Mouse (Mus musculus) R1 (cell line): Measurements from ENCODE around the gene Tgfbr3.
A peak's percentile ranks its signal among the peaks of the same experiment; 100 is the strongest.

Source experiments
- DNase-seq: peaks from one replicate; pipeline ENCODE4 v3.0.0-alpha.2; 2018; ENCODE audit warnings: low read depth, low spot score

Tgfbr3 gene

DNA sequence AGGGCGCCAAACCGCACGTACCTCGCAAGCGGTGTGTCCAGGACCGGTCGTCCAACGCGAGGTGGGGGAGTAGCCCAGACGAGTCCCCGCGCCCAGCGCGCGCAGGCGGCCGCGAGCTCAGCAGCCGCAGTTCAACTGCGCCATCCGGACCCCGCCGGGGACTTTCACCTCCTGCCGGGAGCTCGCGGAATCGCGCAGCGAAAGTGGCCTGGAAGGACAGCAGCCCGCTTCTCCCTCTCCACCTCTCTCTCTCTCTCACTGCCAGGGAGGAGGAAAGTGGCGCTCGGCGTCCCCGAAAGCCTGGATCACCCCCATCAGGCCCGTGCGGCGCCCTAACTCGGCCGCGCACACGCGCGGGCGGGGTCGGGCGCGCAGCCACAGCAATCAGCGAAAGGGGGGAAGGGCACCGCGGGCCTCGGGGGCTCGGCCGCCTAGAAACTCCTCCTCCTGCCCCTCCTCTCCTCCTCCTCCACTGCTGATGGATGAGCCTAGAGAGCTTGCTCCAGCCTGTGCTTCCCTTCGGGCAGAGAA, at the start of gene Tgfbr3:
Tgfbr3 (minus strand) TSS at position 396 of the 531 bp plus-strand sequence.
- peak; percentile 76 for DNase-seq

DNA sequence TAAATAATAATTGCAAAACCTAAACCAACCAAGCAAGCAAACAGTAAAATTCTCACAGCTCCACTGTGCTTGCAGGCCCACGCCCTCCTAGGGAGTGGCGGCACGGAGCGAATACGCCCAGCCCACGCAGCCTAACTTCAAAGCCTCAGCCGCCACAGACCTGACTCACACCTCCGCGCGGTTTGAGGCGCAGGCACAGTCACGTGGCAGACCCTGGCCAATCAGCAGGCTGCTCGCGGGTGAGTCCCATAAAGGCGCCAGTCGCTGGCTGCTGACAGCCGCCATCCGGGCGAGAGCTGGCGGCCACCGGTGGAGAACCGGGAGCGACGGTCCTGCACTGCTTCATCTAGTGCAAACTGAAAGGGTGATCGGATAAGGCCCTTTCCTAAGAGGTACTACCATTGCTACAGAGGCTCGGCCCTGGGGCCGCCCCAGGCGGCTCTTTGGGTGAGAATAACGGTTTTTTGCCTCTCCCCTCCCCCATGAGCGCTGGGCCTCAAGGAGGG, 41.5 kb upstream of the Tgfbr3 start, which contains the start of gene Brdt:
Brdt (plus strand) TSS at position 244 of the 506 bp plus-strand sequence.
- DNase-seq, result peak; percentile 71

DNA sequence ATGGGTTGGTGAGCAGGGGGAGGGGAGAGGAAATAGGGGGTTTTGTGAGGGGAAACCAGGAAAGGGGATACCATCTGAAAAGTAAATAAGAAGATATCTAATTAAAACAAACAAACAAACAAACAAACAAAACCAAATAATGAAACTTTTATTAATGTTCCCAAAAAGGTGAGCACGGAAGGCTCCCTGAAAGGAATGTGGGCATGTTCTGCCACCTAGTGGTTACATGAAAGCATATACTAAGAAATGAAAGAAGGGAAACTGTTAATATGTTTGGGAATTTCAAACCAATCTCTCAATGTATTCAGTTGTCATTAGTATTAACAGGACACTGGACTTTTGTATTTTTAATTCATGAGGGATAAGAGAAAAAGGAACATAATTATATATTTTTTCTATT, 31.3 kb upstream of the Tgfbr3 start:
- peak; percentile 33 for DNase-seq

DNA sequence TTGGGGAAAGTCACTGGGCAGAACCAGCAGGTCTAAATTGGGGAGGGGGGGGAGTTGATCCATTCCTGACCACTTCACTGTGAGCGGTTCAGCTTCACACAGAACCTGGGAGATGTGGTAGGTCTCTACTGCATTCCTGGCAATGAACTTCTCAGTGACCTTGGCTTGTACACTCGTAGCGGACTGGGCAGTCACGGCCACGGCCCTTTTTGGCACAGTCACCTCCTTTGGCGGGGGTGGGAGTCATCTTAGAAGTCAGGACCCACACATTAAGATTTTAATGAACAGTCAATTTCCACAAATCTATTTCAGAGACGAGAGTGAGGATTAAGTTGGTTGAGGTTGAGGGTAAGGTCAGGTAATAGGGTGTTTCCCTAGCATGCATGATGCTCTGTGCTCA, 27.7 kb upstream of the Tgfbr3 start:
- no peak for DNase-seq

DNA sequence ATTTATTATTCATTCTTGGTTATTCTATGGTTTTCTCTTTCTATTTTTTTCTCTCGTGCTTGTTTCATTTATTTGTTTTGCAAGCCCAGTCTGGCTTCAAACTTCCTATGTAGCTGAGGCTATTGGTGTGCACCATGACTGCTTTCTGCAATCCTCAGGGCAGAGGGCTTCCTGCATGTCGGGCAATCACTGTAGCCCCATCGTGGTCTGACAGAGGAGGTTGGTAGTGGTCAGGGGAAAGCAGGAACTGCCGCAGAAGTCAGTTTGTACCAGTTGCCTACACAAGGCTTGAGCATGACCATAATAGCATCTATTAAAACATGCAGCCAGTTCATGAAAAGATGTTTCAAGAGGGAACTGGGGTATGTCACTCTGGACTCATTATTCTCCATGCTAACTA, 18.0 kb upstream of the Tgfbr3 start:
- DNase-seq, result no peak

DNA sequence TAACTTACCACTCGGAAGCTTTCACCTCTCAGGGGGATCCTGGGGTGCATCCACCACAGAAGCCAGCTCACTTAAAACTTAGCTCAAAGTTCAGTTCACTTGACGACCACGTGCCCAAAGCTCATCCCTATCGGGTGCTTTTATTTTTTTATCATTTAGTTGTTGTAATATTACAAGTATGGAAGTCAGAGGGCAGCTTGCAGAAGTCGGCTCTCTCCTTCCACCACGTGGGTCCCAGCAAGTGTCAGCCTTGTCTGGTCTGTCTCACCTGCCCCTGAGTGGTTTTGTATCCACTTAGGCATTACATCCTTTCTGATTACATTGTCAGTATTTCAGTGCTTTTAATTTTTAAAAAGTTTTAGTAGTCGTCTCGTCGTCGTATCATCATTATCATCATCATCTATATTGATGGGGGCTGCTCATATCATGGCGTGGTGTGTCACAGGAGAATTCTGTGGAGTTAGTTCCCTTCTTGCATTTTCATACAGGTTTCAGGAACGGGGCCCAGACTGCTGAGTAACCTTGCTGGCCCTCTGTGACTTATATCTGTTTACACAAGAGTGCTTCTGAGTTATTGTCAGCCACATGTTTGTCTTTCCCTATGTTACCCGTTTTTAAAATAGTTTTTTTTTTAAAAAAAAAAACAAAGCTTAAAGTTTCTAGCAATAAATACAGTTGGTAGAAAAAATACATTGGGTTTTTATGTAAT, 14.8 kb upstream of the Tgfbr3 start:
- no peak for DNase-seq

DNA sequence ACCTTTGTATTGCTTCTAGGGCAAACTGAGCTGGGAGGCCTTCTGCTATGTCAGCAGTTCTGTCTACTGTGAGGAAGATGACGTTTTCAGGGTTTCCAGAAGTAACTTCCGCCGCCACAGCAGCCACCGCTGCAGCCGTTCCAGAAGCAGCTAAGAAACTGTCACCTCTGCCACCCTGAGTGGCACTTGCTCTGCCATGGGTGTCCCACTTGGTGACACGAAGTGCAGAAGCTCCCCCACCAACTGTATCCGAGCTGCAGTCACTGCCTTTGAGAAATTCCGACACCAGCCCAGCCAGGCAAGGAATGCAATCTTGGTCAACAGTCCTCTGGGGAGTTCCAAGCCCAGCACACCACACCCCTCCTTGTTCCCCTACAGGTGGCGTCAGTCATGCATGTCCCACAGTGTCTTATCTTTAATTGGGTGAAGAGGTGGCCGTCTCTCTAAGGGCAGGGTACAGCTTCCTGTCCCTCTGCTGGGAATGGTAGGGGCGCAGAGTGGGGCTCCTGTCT, 14.0 kb upstream of the Tgfbr3 start:
- no peak for DNase-seq

DNA sequence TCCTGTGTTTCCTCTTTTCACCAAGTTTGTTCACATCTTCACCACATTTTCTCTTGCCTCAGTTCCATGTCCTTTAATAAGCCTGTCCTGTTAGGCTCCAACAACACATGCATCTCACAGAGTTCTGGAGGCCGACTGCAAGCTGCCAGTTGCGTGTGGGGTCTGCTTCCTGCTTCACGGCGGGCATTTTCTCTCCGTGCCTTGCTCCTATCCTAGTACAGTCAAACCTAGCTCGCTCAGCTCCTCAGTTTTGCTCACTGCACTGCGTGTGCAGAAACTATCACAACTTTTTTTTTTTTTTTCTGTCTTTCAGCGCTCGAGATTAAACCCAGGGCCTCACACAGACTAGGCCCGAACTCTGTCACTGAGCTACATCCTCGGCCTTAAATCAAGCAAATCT, 9.4 kb upstream of the Tgfbr3 start:
- no peak for DNase-seq

DNA sequence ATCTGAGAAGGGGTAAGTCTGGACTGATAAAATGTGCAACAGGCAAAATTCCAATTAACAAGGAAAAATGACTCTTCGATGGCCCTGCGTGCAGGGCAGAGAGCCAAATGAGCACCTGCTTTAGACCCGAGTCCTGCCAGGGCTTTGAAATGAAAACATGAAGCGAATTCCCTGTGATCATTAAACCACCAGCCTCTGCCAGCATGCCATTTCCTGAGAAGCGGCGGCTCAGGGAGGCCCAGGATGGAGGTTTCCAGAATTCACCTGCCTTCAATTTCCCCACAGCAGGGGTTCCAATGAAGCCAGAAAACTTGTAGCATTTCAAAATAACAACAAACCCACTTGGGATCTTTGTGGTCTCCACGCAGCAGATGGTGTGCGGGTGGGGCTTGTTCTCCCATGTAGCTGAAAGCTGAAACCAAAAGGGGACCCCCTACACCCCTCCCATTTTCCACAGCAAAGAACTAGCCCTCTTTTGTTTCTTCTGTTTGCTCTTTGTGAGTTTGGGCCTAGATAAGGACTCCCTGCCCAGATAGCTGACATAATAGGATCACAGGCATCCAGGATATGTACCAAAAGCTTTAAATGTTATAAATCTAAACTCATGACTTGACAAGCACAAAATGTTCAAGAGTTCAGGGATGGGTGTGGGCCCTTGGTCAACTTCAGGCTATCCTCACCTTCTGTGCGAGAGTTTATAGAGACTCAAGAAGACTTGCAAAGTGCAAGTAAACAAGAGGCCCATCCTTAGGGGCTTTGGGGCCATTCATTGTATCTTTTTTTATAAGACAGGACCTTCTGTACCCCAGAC, 7.3 kb upstream of the Tgfbr3 start:
- no peak for DNase-seq

DNA sequence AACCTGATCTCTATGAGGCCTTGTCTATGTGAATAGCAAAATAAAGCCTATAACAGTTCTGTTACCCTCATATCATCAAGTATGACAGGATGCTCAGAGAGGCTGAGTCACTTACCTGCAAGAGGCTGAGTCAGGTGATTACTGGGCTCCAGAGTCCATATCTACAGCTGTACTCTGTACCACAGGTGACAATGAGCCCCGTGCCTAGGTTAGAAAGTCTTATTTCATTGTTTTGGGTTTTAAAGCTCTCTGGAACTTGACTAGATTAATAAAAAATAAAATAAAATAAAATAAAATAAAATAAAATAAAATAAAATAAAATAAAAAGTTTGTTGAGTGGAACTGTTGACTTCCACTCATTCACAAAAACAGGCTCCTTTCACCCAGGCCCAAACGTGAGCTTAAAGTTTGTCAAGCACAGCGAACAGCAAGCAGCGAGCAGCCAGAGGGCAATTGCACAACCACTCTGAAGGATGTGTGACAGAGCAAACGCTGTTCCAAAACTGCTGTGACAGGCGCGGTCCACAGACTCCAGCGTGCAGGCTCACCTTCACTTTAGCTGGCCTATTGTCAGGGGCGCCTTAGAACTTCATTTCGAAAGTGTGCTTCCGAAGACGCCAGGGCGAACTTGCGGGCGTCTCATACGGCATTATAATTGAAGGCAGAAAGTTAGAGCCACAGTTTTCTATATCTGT, 6.5 kb upstream of the Tgfbr3 start:
- DNase-seq, result no peak

DNA sequence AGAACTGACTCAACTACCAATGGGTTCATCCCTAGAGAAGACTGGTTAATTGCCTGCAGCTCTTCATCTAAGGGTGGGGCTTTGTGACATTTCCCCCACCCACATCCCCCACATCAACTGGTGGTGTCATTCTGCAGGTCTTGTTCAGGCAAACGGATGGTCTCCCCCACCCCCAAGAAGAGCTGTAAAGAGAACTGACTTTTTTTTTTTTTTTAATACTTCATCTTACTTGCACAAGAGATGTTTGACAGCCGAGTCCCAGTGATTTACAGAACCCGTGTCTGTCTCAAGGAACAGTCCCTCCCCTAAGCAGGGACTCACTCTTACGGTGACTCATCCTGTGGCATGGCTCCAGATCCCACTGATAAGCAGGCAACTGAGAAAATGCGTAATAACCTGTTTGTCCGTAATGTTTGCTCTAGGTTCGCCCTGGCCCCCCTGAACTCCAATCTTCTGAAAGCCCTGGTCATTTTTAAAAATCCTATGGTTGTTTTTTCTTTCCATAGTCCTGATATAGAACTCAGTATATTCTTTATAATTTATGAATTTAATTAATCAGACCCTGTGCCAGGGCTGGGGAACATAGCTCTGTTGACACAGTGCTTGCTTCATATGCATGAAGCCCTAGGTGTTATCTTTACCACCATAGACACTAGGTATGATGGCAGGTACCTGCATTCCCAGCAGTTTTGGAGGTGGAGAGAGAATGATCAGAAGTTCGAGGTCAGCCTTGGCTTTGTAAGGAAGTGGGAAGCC, 5.8 kb upstream of the Tgfbr3 start:
- no peak for DNase-seq

DNA sequence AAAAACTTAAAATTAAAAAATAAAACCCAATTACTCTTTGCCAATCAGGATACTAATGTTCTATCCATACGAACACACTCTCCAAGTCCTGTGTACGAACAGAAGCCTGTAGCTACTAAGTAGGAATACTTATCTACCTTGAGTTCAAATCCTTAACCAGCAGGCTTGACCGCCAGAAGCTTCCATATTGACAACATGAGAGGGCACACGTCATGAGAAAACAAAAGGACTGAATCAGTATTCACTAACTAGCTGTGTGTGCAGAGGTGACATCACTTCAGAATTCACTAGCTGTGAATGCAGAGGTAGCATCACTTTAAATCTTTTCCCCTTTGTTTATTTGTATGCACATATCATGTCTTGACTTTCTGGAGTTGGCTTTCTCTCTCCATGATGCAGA, 4.6 kb upstream of the Tgfbr3 start:
- DNase-seq, result no peak

DNA sequence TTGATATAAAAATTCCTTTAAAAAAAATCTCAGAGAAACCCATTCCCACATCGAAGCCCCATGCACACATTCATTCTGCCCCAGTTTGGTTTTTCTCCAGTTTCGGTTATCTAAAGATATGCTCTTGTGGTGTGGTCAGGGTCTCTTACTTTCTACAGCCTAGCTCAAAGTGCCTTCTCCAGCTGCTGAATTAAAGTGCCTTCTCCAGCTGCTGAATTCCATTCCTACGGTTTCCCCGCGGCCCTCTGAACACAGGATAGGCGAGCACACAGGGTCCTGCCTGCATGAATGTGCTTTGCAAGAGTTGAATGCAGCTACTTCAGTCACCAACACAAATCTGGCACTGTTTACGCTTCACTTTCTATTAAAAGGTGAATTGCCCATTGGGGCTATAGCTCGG, 557 bp upstream of the Tgfbr3 start:
- no peak for DNase-seq

DNA sequence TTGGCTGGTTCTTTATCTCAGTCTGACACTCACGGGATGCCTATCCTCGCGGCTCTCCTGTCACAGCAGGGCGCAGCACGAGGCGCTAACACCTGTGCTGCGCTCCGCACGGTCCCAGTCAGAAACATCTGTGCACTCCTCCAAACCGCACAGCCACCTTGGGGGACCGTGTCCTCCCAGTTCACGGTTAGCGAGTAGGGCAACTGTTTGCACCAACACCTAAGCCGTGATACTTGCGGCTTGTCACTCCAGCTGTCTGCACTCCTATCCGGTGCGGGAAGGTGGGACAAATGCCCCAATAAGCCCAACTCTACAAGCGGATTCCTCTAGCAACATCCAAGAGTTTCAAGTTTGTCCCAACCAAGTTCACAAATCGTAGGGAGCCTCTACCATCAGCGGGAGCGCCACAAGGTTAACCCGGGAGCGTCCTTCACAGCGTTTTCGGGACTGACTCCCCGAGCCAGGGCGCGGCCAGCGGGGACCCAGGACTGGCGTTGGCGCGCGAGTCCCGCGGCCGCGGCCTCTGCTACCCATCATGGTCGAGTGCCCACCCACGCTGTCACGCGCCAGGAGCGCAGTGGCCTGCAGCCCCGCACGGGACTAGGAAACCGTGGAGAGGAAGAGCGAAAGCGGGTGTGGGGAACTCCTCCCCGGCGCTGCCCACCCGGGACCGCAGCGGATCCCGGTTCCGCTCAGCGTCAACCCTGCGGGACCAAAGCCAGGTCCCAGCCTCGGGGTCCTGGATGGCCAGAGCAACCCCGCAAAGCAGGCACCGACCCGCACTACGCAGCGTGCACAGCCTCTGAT, 799 bp downstream of the Tgfbr3 start:
- peak; percentile 44 for DNase-seq

DNA sequence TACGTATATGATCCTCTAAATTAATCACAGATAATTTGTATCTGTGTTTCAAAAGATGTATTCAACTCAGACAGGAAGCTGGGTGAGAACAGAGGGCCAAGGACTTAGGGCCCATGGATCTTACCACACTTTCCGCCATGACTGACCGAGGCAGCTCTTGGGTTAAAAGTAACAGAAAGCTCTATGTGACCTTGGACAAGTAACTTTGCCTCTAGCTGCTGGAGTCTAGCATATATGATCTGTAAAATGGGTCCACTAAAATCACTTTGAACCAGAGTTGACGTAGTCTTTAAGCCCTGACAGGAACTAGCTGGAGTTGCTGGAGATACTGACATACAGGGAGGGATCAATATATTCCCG, 1.5 kb downstream of the Tgfbr3 start:
- DNase-seq, result no peak

DNA sequence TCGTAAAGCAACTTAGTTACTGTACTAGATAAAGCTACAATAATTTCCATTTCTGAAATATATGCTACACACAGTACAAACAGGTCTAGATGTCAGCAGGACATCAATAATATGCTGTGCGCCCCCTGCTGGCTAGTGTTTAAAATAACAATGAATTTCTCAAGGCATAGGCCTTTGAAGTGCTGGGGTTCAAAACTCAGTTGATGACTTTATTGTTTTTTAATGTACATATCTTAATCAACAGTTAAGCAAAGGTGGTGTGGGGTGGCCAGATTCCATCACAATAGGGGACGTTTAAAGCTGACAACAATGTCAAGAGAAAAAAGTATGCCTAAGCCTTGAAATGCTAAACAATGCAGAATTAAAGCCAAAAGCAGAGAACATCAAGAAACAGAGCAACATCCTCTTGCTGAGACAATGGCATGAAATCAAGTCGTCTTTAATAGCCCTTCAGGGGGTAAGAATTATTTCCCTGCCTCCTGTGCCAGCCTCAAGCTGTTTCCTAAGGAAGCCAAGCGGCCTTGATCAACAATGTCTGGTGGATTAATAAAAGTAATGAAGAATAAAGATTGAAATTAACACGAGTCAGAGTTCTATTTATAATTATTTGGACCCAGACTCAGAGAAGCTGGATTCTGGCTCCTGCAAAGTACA, 2.0 kb downstream of the Tgfbr3 start:
- peak; percentile 69 for DNase-seq

DNA sequence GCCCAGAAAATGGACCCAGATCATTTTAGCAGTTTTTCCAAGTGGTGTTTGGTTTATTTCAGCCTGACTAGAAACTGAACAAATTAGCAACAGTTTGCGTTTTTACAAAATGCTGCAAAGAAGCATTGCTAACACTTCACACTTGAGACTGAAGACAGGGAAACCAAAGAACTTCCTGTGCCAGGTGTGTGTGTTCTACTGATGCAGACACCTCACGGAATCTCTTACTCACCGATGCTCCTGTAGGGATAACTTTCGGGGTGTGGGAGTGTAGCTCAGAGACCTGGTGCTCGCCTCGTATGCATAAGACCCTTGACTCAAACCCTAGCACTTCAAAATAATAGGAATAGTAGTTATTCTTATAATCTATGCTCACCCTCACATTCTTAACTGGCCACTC, 3.9 kb downstream of the Tgfbr3 start:
- no peak for DNase-seq

DNA sequence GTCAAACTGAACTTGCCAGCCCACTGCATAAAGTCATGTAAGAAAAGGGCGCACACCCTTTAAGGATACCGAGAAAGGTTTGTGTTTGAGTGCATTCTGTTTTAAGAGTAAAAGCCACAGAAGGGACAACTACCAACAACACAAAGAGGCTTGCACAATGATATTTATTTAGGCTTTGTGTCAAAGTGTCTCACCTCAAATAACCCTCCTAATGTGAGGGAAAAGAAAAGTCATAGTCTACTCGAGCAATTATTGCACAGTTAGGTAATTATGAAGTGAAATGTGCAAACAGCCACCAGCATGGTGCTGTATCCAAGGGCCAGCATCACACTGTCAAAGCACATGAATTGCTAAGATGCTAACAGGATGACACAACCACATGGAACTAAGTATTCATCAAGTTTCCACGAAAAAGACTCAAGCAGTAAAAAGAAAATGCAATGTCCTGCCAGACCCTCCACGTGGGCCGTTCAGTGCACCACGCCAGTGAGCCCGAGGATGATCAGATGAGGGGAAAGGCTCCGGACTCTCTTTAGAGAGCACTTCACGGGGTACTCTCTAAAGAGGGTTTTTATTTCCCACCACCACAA, 5.4 kb downstream of the Tgfbr3 start:
- DNase-seq, result no peak

DNA sequence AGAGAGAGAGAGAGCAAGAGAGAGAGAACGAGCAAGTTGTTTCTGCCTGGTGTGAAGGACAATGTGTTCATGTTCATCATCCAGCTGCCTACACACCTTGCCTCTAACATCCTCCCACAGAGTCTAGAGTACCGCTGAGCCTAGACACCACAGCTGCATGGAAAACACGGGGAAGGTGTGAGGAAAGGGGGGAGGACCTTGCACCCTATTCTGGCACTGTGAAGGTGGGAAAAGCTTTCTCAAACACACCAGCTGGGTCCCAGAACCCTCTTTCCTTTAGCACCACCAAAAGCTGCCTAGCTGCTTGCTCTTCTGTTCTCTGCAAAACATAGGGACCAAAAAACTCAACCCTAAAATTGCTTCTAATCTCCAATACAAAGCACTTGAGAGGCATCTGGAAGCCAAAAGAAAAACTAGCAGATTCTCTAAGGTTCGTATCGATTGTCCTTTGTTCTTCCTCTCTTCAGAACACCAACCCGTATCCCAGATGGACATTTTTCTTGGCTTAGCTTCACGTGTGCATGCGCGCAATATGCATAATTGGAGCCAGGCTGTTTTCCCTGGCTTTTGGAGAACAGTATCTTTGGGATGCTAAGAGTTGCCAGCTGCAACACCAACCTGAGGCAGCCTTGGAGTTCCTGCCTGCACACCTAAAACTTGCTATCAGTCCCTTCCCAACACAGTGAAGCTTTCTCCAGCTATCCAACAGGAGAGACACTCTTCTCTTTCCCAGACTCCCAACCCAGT, 6.7 kb downstream of the Tgfbr3 start:
- no peak for DNase-seq
